Mouse (Mus musculus): Measurements from ENCODE around the gene Srek1ip1.

GRCm38 (mm10) chr13:104799067-104799466 lies 6.8 kb downstream of the Srek1ip1 start:
- TF ChIP-seq POLR2A (IDR thresholded peaks at IDR 0.05; ENCODE audit: borderline replicate concordance, insufficient read depth, low read length) (no peak), CTCF (IDR thresholded peaks at IDR 0.05; ENCODE audit: borderline replicate concordance, insufficient read depth, low read depth, low read length) (no peak)
